Mouse (Mus musculus) lung, postnatal 0 days (tissue): ENCODE measurements around the gene Kifc5b.

Source experiments
- CTCF ChIP-seq: IDR thresholded peaks from 2 replicates; pipeline ENCODE4 v1.5.1; 2016; ENCODE audit warnings: antibody characterized with exemption, mild to moderate bottlenecking
- EP300 ChIP-seq: IDR thresholded peaks from 2 replicates; pipeline ENCODE4 v1.6.1; 2016; ENCODE audit warnings: antibody characterized with exemption, mild to moderate bottlenecking, control low read depth

- TF ChIP-seq CTCF (no peak), EP300 (no peak)
Observed at GRCm38 (mm10) chr17:26981050-26981449, 64.2 kb downstream of the Kifc5b start.
